Mouse (Mus musculus): ENCODE data around the gene Jazf1. TPM values are rescaled to one million over a fixed set of nuclear protein-coding genes. Genes with fewer than 3 reads are reported as not detected.
A peak's percentile ranks its signal among the peaks of the same experiment; 100 is the strongest.

Gene Jazf1
- polyA plus RNA-seq, 1 experiment from 2014 or later, result 10.0 TPM

- Histone ChIP-seq H3K4me2 (replicated peaks; ENCODE audit: low read depth, low read length) (no peak overlapping the region), H3K4me3 (ENCODE audit: low read depth, low read length) (no peak overlapping the region), H3K36me3 (ENCODE audit: control insufficient read depth, insufficient read depth, low read length) (no peaks in the 10 kb centered on the region), H3K4me1 (replicated peaks; ENCODE audit: control insufficient read depth, insufficient read depth, low read length) (no peaks in the 10 kb centered on the region), H3K9ac (ENCODE audit: low read depth, low read length) (no peak overlapping the region), H3K9me3 (ENCODE audit: control insufficient read depth, low read length) (no peaks in the 10 kb centered on the region), H3K27me3 (ENCODE audit: control insufficient read depth, insufficient read depth, low read length) (no peaks in the 10 kb centered on the region), H3K27ac (ENCODE audit: low read depth, low read length) (no peak overlapping the region)
- DNase-seq (ENCODE audit: low spot score) (no peak), ATAC-seq (ENCODE audit: low FRiP score) (no peak)
- 89% methylated on average over 6 of the region's 6 CpGs for WGBS
These were observed 80.4 kb downstream of the Jazf1 start for GRCm38 (mm10) chr6:52987905-52988640.

- Histone ChIP-seq H3K4me2 (replicated peaks; ENCODE audit: low read depth, low read length) (no peak overlapping the region), H3K9me3 (ENCODE audit: control insufficient read depth, low read length) (no peaks in the 10 kb centered on the region), H3K4me1 (replicated peaks; ENCODE audit: control insufficient read depth, insufficient read depth, low read length) (no peaks in the 10 kb centered on the region), H3K27me3 (ENCODE audit: control insufficient read depth, insufficient read depth, low read length) (no peaks in the 10 kb centered on the region), H3K27ac (ENCODE audit: low read depth, low read length) (no peak overlapping the region), H3K9ac (ENCODE audit: low read depth, low read length) (no peak overlapping the region), H3K4me3 (ENCODE audit: low read depth, low read length) (no peak overlapping the region), H3K36me3 (ENCODE audit: control insufficient read depth, insufficient read depth, low read length) (no peaks in the 10 kb centered on the region)
- no peak for ATAC-seq (ENCODE audit: low FRiP score)
- peak; percentile 68 for DNase-seq (ENCODE audit: low spot score)
- WGBS, result 62% methylated on average over 4 of the region's 4 CpGs
These were observed 81.0 kb downstream of the Jazf1 start for GRCm38 (mm10) chr6:52987391-52987790.

DNA sequence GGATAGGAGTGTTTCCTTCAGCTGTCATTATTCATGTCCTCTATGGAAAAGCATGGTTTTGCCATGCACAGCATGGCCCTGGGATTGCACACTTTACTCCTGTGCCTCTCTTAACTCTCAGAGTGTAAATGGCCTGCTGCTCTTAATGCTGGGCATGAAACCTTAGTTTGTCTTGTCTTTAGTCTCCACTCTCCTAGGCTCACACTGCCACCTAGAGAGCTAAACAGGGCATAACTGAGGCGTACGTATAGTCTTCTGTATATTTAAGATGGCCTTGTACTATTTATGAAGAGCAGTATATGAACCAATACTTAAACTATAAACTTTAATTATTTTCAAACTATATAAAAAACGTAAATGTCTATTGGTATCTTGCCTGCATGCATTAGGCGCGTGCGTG, 86.3 kb downstream of the Jazf1 start:
- no peaks in the 10 kb centered on the region for H3K36me3 ChIP-seq (ENCODE audit: control insufficient read depth, insufficient read depth, low read length)
- H3K4me3 ChIP-seq (ENCODE audit: low read depth, low read length), result no peak overlapping the region
- no peak overlapping the region for H3K9ac ChIP-seq (ENCODE audit: low read depth, low read length)
- no peak for ATAC-seq (ENCODE audit: low FRiP score)
- no peak for DNase-seq (ENCODE audit: low spot score)
- no peaks in the 10 kb centered on the region for H3K4me1 ChIP-seq (replicated peaks; ENCODE audit: control insufficient read depth, insufficient read depth, low read length)
- 91% methylated on average over 6 of the region's 6 CpGs for WGBS
- H3K27me3 ChIP-seq (ENCODE audit: control insufficient read depth, insufficient read depth, low read length), result no peaks in the 10 kb centered on the region
- H3K4me2 ChIP-seq (replicated peaks; ENCODE audit: low read depth, low read length), result no peak overlapping the region
- H3K27ac ChIP-seq (ENCODE audit: low read depth, low read length), result no peak overlapping the region
- H3K9me3 ChIP-seq (ENCODE audit: control insufficient read depth, low read length), result no peaks in the 10 kb centered on the region

DNA sequence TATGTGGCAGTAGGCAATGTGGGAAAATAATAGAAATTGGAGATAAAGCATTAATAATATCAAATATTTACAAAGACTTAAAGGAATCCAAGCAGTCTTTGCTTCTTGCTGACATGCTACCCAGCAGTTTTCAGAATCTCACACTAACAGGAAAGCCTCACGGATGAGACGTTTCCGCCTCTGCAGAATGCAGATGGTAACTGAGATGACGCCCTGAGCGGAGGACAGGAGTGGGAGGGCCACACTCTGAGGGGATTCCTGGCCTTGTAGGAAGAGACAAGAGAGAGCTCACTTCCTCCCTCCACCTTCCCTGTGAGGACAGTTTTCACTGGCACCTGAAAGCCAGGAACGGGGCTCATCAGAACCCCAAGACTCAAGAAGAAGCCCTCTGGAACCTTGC, 88.9 kb downstream of the Jazf1 start:
- H3K4me1 ChIP-seq (replicated peaks; ENCODE audit: control insufficient read depth, insufficient read depth, low read length), result no peaks in the 10 kb centered on the region
- ATAC-seq (ENCODE audit: low FRiP score) (no peak), DNase-seq (ENCODE audit: low spot score) (no peak)
- H3K4me2 ChIP-seq (replicated peaks; ENCODE audit: low read depth, low read length), result no peak overlapping the region
- no peak overlapping the region for H3K9ac ChIP-seq (ENCODE audit: low read depth, low read length)
- no peaks in the 10 kb centered on the region for H3K27me3 ChIP-seq (ENCODE audit: control insufficient read depth, insufficient read depth, low read length)
- no peaks in the 10 kb centered on the region for H3K9me3 ChIP-seq (ENCODE audit: control insufficient read depth, low read length)
- H3K4me3 ChIP-seq (ENCODE audit: low read depth, low read length), result no peak overlapping the region
- H3K27ac ChIP-seq (ENCODE audit: low read depth, low read length), result no peak overlapping the region
- no peaks in the 10 kb centered on the region for H3K36me3 ChIP-seq (ENCODE audit: control insufficient read depth, insufficient read depth, low read length)
- WGBS, result 98% methylated on average over 6 of the region's 6 CpGs

GRCm38 (mm10) chr6:52973351-52973750, 95.1 kb downstream of the Jazf1 start:
- no peak for DNase-seq (ENCODE audit: low spot score)
- WGBS, result 89% methylated on average over 5 of the region's 5 CpGs
- Histone ChIP-seq H3K4me1 (replicated peaks; ENCODE audit: control insufficient read depth, insufficient read depth, low read length) (no peaks in the 10 kb centered on the region), H3K36me3 (ENCODE audit: control insufficient read depth, insufficient read depth, low read length) (no peaks in the 10 kb centered on the region), H3K27me3 (ENCODE audit: control insufficient read depth, insufficient read depth, low read length) (no peaks in the 10 kb centered on the region), H3K9ac (ENCODE audit: low read depth, low read length) (no peak overlapping the region), H3K4me3 (ENCODE audit: low read depth, low read length) (no peak overlapping the region), H3K4me2 (replicated peaks; ENCODE audit: low read depth, low read length) (no peak overlapping the region), H3K27ac (ENCODE audit: low read depth, low read length) (no peak overlapping the region), H3K9me3 (ENCODE audit: control insufficient read depth, low read length) (no peaks in the 10 kb centered on the region)
- no peak for ATAC-seq (ENCODE audit: low FRiP score)

GRCm38 (mm10) chr6:52972138-52972537, 96.3 kb downstream of the Jazf1 start:
- H3K4me1 ChIP-seq (replicated peaks; ENCODE audit: control insufficient read depth, insufficient read depth, low read length), result no peaks in the 10 kb centered on the region
- WGBS, result 67% methylated on average over 7 of the region's 7 CpGs
- no peaks in the 10 kb centered on the region for H3K36me3 ChIP-seq (ENCODE audit: control insufficient read depth, insufficient read depth, low read length)
- no peak overlapping the region for H3K27ac ChIP-seq (ENCODE audit: low read depth, low read length)
- H3K4me2 ChIP-seq (replicated peaks; ENCODE audit: low read depth, low read length), result no peak overlapping the region
- H3K4me3 ChIP-seq (ENCODE audit: low read depth, low read length), result no peak overlapping the region
- H3K9ac ChIP-seq (ENCODE audit: low read depth, low read length), result no peak overlapping the region
- DNase-seq (ENCODE audit: low spot score), result no peak
- no peaks in the 10 kb centered on the region for H3K9me3 ChIP-seq (ENCODE audit: control insufficient read depth, low read length)
- H3K27me3 ChIP-seq (ENCODE audit: control insufficient read depth, insufficient read depth, low read length), result no peaks in the 10 kb centered on the region
- no peak for ATAC-seq (ENCODE audit: low FRiP score)

DNA sequence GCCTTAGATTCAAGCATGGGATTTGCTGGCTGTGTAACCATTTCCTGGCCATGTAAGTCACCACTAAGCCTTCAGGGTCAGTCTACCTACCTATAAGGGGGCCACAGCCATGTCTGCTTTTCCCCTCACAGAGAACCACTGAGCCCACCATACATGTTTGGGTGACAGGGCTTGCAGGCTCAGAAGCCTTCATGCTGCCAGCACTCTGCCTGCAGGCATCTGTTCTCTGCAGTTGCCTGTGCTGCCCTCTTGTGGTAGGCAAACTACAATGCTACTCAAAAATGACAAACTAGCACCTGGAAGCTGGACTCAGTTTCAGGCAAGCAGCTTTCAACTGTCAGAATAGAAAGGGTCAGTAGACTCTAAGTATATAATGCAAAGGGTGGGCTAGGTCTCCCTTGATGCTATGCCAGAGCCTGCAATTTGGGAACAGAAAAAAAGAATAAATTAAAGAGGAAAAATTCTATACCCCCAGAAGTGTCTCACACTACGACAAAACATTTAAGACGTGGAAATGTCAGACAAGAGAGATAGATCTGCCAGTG, 98.6 kb downstream of the Jazf1 start:
- DNase-seq (ENCODE audit: low spot score), result peak; percentile 79
- 86% methylated on average over 2 of the region's 2 CpGs for WGBS
- Histone ChIP-seq H3K9me3 (ENCODE audit: control insufficient read depth, low read length) (no peaks in the 10 kb centered on the region), H3K4me2 (replicated peaks; ENCODE audit: low read depth, low read length) (no peak overlapping the region), H3K27ac (ENCODE audit: low read depth, low read length) (no peak overlapping the region), H3K4me3 (ENCODE audit: low read depth, low read length) (no peak overlapping the region), H3K4me1 (replicated peaks; ENCODE audit: control insufficient read depth, insufficient read depth, low read length) (no peaks in the 10 kb centered on the region), H3K27me3 (ENCODE audit: control insufficient read depth, insufficient read depth, low read length) (no peaks in the 10 kb centered on the region), H3K9ac (ENCODE audit: low read depth, low read length) (no peak overlapping the region), H3K36me3 (ENCODE audit: control insufficient read depth, insufficient read depth, low read length) (no peaks in the 10 kb centered on the region)
- no peak for ATAC-seq (ENCODE audit: low FRiP score)

DNA sequence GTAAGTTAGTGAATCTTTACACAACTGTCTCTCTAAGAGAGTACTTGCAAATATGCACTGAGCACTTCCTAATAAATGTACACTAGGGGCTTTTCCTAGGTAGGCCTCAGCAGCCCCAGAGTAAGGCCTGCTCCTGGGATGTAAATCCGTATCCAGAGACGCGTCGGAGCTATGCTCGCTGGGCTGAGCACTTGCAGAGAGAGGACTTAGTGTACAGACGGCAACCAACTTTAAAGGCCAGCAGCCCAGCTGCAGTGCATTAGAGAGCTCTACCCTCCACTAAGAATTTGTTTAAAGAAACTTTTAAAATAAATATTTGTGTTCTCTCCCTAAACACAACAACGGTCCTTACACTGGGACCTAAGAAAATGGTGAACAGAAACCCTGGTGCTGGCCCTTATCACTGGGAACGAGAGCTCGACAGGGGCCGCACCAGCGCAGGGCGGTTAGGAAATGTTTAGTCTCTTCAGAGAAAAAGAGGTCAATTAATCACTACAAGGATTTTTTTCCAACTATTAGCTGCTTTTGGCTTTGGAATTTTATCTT, 100.0 kb downstream of the Jazf1 start:
- H3K27me3 ChIP-seq (ENCODE audit: control insufficient read depth, insufficient read depth, low read length), result no peaks in the 10 kb centered on the region
- H3K9ac ChIP-seq (ENCODE audit: low read depth, low read length), result no peak overlapping the region
- H3K4me3 ChIP-seq (ENCODE audit: low read depth, low read length), result no peak overlapping the region
- H3K9me3 ChIP-seq (ENCODE audit: control insufficient read depth, low read length), result no peaks in the 10 kb centered on the region
- ATAC-seq (ENCODE audit: low FRiP score), result no peak
- H3K4me2 ChIP-seq (replicated peaks; ENCODE audit: low read depth, low read length), result no peak overlapping the region
- H3K4me1 ChIP-seq (replicated peaks; ENCODE audit: control insufficient read depth, insufficient read depth, low read length), result no peaks in the 10 kb centered on the region
- no peaks in the 10 kb centered on the region for H3K36me3 ChIP-seq (ENCODE audit: control insufficient read depth, insufficient read depth, low read length)
- H3K27ac ChIP-seq (ENCODE audit: low read depth, low read length), result no peak overlapping the region
- 64% methylated on average over 12 of the region's 12 CpGs for WGBS
- DNase-seq (ENCODE audit: low spot score), result no peak

Data from hindbrain, embryonic 11.5 days (tissue).